Mouse (Mus musculus): ENCODE measurements around the gene Ppp1cc. TPM values are rescaled to one million over a fixed set of nuclear protein-coding genes. Genes with fewer than 3 reads are reported as not detected.
A peak's percentile ranks its signal among the peaks of the same experiment; 100 is the strongest.
"Not testable (repeated sequence)": the region's sequence is repeated elsewhere in the genome, so short reads cannot be mapped to it uniquely, and the experiment has no call there.

Gene Ppp1cc
- total and polyA plus RNA-seq, 2 experiments from 2014 or later, result 157 to 199 TPM

DNA sequence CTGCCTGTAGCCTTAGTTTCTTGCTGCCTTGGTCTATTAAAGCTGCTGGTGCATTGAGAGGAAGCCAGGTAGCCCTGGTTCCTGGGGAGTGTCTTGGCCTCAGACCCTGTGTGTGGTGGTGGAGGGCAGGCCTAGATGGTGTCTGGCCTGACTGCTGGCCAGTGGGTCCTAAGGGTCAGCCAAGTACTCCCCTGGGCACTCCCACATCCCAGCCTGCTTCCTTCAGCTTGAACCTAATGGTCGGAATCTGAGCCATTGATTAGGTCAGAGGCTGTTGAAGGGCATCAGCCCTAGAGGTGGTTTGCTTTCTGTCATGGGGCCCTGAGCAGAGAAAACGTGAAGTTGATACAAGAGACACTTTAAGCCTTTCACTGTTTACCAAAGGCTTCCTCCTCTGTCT, 17.3 kb downstream of the Ppp1cc start:
- no peak overlapping the region for H3K27ac ChIP-seq (ENCODE audit: low read depth)
- 38% methylated on average over 2 of the region's 2 CpGs for WGBS

DNA sequence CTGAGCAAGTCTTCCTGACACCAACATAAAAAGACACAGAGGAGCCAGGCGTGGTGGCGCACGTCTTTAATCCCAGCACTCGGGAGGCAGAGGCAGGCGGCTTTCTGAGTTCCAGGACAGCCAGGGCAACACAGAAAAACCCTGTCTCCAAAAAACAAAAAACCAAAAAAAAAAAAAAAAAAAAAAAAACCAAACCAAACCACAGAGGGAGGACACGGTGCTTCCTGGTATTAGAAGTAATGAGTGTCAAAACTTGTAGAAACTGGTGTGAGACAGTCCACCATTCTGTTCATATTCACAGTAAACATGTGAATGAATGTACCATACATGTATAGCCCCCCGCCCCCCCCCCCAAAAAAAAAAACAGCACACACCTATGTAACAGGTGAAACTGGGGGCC, 17.9 kb downstream of the Ppp1cc start:
- WGBS, result 83% methylated on average over 7 of the region's 7 CpGs
- H3K27ac ChIP-seq (ENCODE audit: low read depth), result no peak overlapping the region
- H3K9me3 ChIP-seq (replicated peaks; ENCODE audit: control insufficient read depth, low read length), result no peaks in the 10 kb centered on the region
- no peak overlapping the region for H3K4me3 ChIP-seq (ENCODE audit: low read depth, low read length)
- H3K9ac ChIP-seq (replicated peaks; ENCODE audit: low read depth, low read length), result no peak overlapping the region
- DNase-seq (ENCODE audit: low spot score), result no peak
- no peak overlapping the region for H3K4me2 ChIP-seq (ENCODE audit: low read depth, low read length)
- ATAC-seq (ENCODE audit: insufficient read depth, low read depth), result no peak
- H3K4me1 ChIP-seq (ENCODE audit: control insufficient read depth, insufficient read depth), result no peaks in the 10 kb centered on the region
- no peaks in the 10 kb centered on the region for H3K27me3 ChIP-seq (ENCODE audit: control insufficient read depth, insufficient read depth, low read length)
- TF ChIP-seq EP300 (IDR thresholded peaks at IDR 0.05; ENCODE audit: low read depth), result no peak
- no peak for TF ChIP-seq CTCF (IDR thresholded peaks at IDR 0.05; ENCODE audit: low read depth)
- H3K36me3 ChIP-seq (replicated peaks; ENCODE audit: control insufficient read depth, insufficient read depth, low read length), result peaks cover 44% of the 10 kb centered on the region

More for the DNA sequence above, 17.3 kb downstream of the Ppp1cc start:
- Histone ChIP-seq H3K36me3 (replicated peaks; ENCODE audit: control insufficient read depth, insufficient read depth, low read length) (peaks cover 50% of the 10 kb centered on the region), H3K9me3 (replicated peaks; ENCODE audit: control insufficient read depth, low read length) (no peaks in the 10 kb centered on the region), H3K9ac (replicated peaks; ENCODE audit: low read depth, low read length) (no peak overlapping the region), H3K4me2 (ENCODE audit: low read depth, low read length) (no peak overlapping the region), H3K4me1 (ENCODE audit: control insufficient read depth, insufficient read depth) (no peaks in the 10 kb centered on the region), H3K4me3 (ENCODE audit: low read depth, low read length) (no peak overlapping the region), H3K27me3 (ENCODE audit: control insufficient read depth, insufficient read depth, low read length) (no peaks in the 10 kb centered on the region)
- TF ChIP-seq EP300 (IDR thresholded peaks at IDR 0.05; ENCODE audit: low read depth) (no peak), CTCF (IDR thresholded peaks at IDR 0.05; ENCODE audit: low read depth) (no peak)
- ATAC-seq (ENCODE audit: insufficient read depth, low read depth) (no peak), DNase-seq (ENCODE audit: low spot score) (no peak)

DNA sequence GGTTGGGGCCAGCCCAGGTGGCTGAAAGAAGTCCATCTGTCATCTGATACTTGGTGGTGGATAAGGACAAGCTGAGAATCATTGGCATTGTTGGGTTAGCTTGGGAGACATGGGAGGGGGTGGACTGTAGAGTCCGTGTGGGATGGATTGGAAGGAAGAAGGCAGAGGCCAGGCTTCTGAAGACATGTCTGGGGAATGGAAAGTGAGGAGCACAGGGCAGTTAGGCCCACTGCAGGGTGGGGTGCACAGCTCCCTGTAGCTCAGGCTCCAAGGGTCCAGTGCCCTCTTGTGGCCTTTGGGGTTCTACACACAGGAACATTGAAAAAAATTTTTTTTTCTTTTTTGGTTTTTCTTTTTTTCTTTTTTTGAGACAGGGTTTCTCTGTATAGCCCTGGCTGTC, 18.3 kb downstream of the Ppp1cc start:
- TF ChIP-seq CTCF (IDR thresholded peaks at IDR 0.05; ENCODE audit: low read depth), result peak; percentile 66
- no peak for TF ChIP-seq EP300 (IDR thresholded peaks at IDR 0.05; ENCODE audit: low read depth)
- Histone ChIP-seq H3K36me3 (replicated peaks; ENCODE audit: control insufficient read depth, insufficient read depth, low read length) (peaks cover 40% of the 10 kb centered on the region), H3K4me1 (ENCODE audit: control insufficient read depth, insufficient read depth) (no peaks in the 10 kb centered on the region), H3K4me2 (ENCODE audit: low read depth, low read length) (no peak overlapping the region), H3K27ac (ENCODE audit: low read depth) (no peak overlapping the region), H3K9me3 (replicated peaks; ENCODE audit: control insufficient read depth, low read length) (no peaks in the 10 kb centered on the region), H3K27me3 (ENCODE audit: control insufficient read depth, insufficient read depth, low read length) (no peaks in the 10 kb centered on the region), H3K9ac (replicated peaks; ENCODE audit: low read depth, low read length) (no peak overlapping the region), H3K4me3 (ENCODE audit: low read depth, low read length) (no peak overlapping the region)
- DNase-seq (ENCODE audit: low spot score) (no peak), ATAC-seq (ENCODE audit: insufficient read depth, low read depth) (peak; percentile 83)
- 29% methylated on average over 1 of the region's 1 CpGs for WGBS

DNA sequence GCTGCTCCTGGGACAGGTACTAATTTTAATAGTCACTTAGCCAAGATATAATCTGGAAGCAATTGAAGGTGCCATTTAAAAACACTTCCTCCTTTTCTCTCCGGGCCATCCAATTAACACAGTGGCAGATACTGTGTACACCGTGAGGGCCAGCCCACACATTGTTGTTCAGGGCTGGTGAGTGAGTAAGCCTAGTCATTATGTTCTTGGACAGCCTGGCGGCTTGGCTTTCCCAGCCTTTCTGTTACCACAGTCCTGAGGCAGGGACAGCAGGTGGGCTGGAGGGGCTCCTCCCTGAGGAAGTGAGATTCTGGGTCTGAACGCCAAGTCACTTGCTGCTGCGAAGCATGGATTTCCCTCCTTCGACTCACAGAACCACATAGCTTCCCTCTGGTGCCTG, 21.6 kb downstream of the Ppp1cc start:
- no peak overlapping the region for H3K4me2 ChIP-seq (ENCODE audit: low read depth, low read length)
- H3K9ac ChIP-seq (replicated peaks; ENCODE audit: low read depth, low read length), result no peak overlapping the region
- DNase-seq (ENCODE audit: low spot score), result no peak
- peaks cover 16% of the 10 kb centered on the region for H3K36me3 ChIP-seq (replicated peaks; ENCODE audit: control insufficient read depth, insufficient read depth, low read length)
- TF ChIP-seq CTCF (IDR thresholded peaks at IDR 0.05; ENCODE audit: low read depth) (no peak), EP300 (IDR thresholded peaks at IDR 0.05; ENCODE audit: low read depth) (no peak)
- H3K27ac ChIP-seq (ENCODE audit: low read depth), result no peak overlapping the region
- no peak for ATAC-seq (ENCODE audit: insufficient read depth, low read depth)
- WGBS, result 48% methylated on average over 6 of the region's 6 CpGs
- no peak overlapping the region for H3K4me3 ChIP-seq (ENCODE audit: low read depth, low read length)
- H3K9me3 ChIP-seq (replicated peaks; ENCODE audit: control insufficient read depth, low read length), result no peaks in the 10 kb centered on the region
- H3K4me1 ChIP-seq (ENCODE audit: control insufficient read depth, insufficient read depth), result no peaks in the 10 kb centered on the region
- H3K27me3 ChIP-seq (ENCODE audit: control insufficient read depth, insufficient read depth, low read length), result no peaks in the 10 kb centered on the region

DNA sequence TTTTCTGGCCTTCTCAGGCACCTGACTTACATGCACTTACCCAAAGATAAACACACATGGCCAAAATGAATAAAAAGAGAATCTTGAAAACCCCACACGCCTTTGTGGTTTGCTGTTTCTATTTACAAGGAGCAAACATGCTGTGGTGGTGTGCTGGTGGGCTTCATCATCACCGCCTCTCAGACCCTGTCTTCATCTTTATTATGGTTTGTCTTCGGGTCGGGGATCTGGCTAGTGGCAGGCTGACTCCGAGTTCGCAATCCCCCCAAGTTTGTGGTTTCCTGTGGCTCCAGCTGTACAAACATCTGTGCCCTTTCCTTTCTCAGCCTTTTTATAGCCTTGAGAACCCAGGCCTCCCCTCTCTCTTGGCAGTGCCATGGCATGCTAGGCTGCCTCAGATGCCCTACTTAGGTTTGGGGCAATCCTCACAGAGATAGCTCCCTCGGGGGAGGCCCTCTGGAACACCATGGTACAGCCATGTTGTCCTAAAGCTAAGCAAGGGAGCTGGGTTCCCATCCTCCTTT, 26.3 kb downstream of the Ppp1cc start:
- TF ChIP-seq CTCF (IDR thresholded peaks at IDR 0.05; ENCODE audit: low read depth) (no peak), EP300 (IDR thresholded peaks at IDR 0.05; ENCODE audit: low read depth) (no peak)
- Histone ChIP-seq H3K9me3 (replicated peaks; ENCODE audit: control insufficient read depth, low read length) (no peaks in the 10 kb centered on the region), H3K36me3 (replicated peaks; ENCODE audit: control insufficient read depth, insufficient read depth, low read length) (no peaks in the 10 kb centered on the region), H3K27me3 (ENCODE audit: control insufficient read depth, insufficient read depth, low read length) (no peaks in the 10 kb centered on the region), H3K4me2 (ENCODE audit: low read depth, low read length) (no peak overlapping the region), H3K4me3 (ENCODE audit: low read depth, low read length) (no peak overlapping the region), H3K9ac (replicated peaks; ENCODE audit: low read depth, low read length) (no peak overlapping the region), H3K4me1 (ENCODE audit: control insufficient read depth, insufficient read depth) (no peaks in the 10 kb centered on the region), H3K27ac (ENCODE audit: low read depth) (no peak overlapping the region; the same call in 1 of the 2 replicates)
- no peak for DNase-seq (ENCODE audit: low spot score)
- WGBS, result 73% methylated on average over 7 of the region's 7 CpGs
- no peak for ATAC-seq (ENCODE audit: insufficient read depth, low read depth)

DNA sequence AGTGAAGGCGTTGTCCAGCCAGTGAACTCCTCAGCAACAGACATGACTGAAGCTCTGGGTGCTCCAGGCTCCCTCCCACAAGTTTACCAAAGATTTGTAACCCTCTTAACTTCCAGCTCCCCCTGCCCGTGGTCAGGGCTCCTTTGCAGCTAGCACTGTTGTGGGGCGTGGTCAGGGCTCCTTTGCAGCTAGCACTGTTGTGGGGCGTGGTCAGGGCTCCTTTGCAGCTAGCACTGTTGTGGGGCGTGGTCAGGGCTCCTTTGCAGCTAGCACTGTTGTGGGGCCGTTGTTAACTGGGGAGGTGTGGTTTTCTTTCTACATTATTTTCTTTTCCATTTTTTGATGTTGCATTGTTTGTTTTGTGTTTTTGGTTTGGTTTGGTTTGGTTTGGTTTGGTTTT, 26.8 kb downstream of the Ppp1cc start:
- H3K36me3 ChIP-seq (replicated peaks; ENCODE audit: control insufficient read depth, insufficient read depth, low read length); H3K4me1 ChIP-seq (ENCODE audit: control insufficient read depth, insufficient read depth); H3K9me3 ChIP-seq (replicated peaks; ENCODE audit: control insufficient read depth, low read length); H3K27me3 ChIP-seq (ENCODE audit: control insufficient read depth, insufficient read depth, low read length); H3K27ac ChIP-seq (ENCODE audit: low read depth); H3K4me2 ChIP-seq (ENCODE audit: low read depth, low read length); ATAC-seq (ENCODE audit: insufficient read depth, low read depth); DNase-seq (ENCODE audit: low spot score); H3K9ac ChIP-seq (replicated peaks; ENCODE audit: low read depth, low read length); H3K4me3 ChIP-seq (ENCODE audit: low read depth, low read length): not testable (repeated sequence)
- WGBS, result 90% methylated on average over 6 of the region's 6 CpGs

All from heart, postnatal 0 days (tissue).